Mouse (Mus musculus): ENCODE data around the gene Zfp322a.
A peak's percentile ranks its signal among the peaks of the same experiment; 100 is the strongest.

Zfp322a gene

GRCm38 (mm10) chr13:23317305-23317889, 51.6 kb downstream of the Zfp322a start:
- DNase-seq (ENCODE audit: low spot score), result peak; percentile 84

GRCm38 (mm10) chr13:23312909-23313669, 55.9 kb downstream of the Zfp322a start:
- DNase-seq (ENCODE audit: low spot score), result no peak

GRCm38 (mm10) chr13:23310036-23310435, 59.0 kb downstream of the Zfp322a start:
- no peak for DNase-seq (ENCODE audit: low spot score)

- DNase-seq (ENCODE audit: low spot score), result peak; percentile 63
Observed at GRCm38 (mm10) chr13:23309495-23310011, 59.5 kb downstream of the Zfp322a start.

- DNase-seq (ENCODE audit: low spot score), result peak; percentile 76
Observed at GRCm38 (mm10) chr13:23308639-23309307, 60.2 kb downstream of the Zfp322a start.

GRCm38 (mm10) chr13:23307069-23307814, 61.8 kb downstream of the Zfp322a start:
- peak; percentile 81 for DNase-seq (ENCODE audit: low spot score)

GRCm38 (mm10) chr13:23306707-23307068, 62.3 kb downstream of the Zfp322a start:
- DNase-seq (ENCODE audit: low spot score), result no peak

Data from yolk sac, embryonic 10.5 days (tissue).